Mouse (Mus musculus): ENCODE results near the gene Eps15.

DNA sequence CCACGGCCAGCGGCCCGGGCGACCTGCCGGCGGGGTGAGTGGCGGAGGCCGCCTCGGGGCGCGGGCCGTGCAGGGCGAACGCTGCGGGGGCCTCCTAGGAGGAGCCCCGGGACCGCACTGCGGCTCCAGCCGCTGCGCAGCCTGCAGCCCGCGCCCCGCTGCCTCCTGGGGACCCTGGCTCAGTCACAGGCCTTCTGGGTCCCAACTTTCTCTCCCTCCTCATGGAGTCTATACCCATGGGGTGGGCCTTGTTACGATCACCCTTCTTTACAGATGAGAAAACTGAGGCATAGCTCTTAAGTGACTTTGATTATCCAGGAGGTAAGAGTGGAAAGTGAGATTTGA is 127.1 kb downstream of the Eps15 start:
- TF ChIP-seq CTCF (IDR thresholded peaks at IDR 0.05; ENCODE audit: extremely low read depth, insufficient read depth, low read length) (no peak), POLR2A (IDR thresholded peaks at IDR 0.05; ENCODE audit: extremely low read depth, insufficient read depth, low read length) (no peak)
